Mouse (Mus musculus) thymus, adult 2 months (tissue): ENCODE results near the gene Stra6. TPM values are rescaled to one million over a fixed set of nuclear protein-coding genes. Genes with fewer than 3 reads are reported as not detected.
A peak's percentile ranks its signal among the peaks of the same experiment; 100 is the strongest.

Experiments
- DNase-seq: peaks from one replicate; pipeline ENCODE4 v3.0.0; 2021
- H3K27ac ChIP-seq: fragments of 200-500 bp; 2 replicates; pipeline ENCODE4 v1.5.1; 2012; ENCODE audit warnings: low read length, control low read depth; ENCODE audit not compliant: control insufficient read depth, insufficient read depth
- H3K27me3 ChIP-seq: fragments of 200-500 bp; 2 replicates; pipeline ENCODE4 v1.6.1; 2012; ENCODE audit warnings: mild to moderate bottlenecking, low read length, moderate library complexity, mixed read lengths; ENCODE audit not compliant: control insufficient read depth, insufficient read depth
- H3K36me3 ChIP-seq: fragments of 200-500 bp; 2 replicates; pipeline ENCODE4 v1.6.1; 2012; ENCODE audit warnings: mild to moderate bottlenecking, low read length, moderate library complexity; ENCODE audit not compliant: control insufficient read depth, insufficient read depth
- H3K4me1 ChIP-seq: fragments of 200-500 bp; replicated peaks from 2 replicates; pipeline ENCODE4 v1.6.1; 2012; ENCODE audit warnings: low read length; ENCODE audit not compliant: control insufficient read depth, insufficient read depth
- H3K4me3 ChIP-seq: fragments of 200-500 bp; 2 replicates; pipeline ENCODE4 v1.5.1; 2012; ENCODE audit warnings: mild to moderate bottlenecking, low read length, control low read depth, moderate library complexity; ENCODE audit not compliant: control insufficient read depth, insufficient read depth
- CTCF ChIP-seq: fragments of 200-500 bp; IDR thresholded peaks from 2 replicates; pipeline ENCODE4 v1.5.1; 2012; ENCODE audit warnings: mild to moderate bottlenecking, control low read depth, low read length, moderate library complexity, borderline replicate concordance; ENCODE audit not compliant: control insufficient read depth, poor library complexity, insufficient read depth; ENCODE audit errors: extremely low read depth
- POLR2A ChIP-seq: fragments of 200-500 bp; IDR thresholded peaks from 2 replicates; pipeline ENCODE4 v1.6.1; 2012; ENCODE audit warnings: mild to moderate bottlenecking, low read length, control low read depth, moderate library complexity; ENCODE audit not compliant: control insufficient read depth, poor library complexity, insufficient read depth; ENCODE audit errors: extremely low read depth
- WGBS: fragments of 180-500 bp; shearing (Covaris S2); methylation state at CpG from one replicate; pipeline ENCODE4 v1.1.7; 2018; 5-methylcytosine and 5-hydroxymethylcytosine counted together
- polyA plus RNA-seq: library from polyadenylated mRNA; depleted of rRNA; stranded (reverse); fragments of >200 nt; gene quantifications from 2 replicates; pipeline ENCODE4 v1.2.3, GENCODE M21; 2012

Gene Stra6
- polyA plus RNA-seq, 1 experiment: 6.1 TPM

- WGBS: 89% methylated on average over 4 of the region's 4 CpGs
- Histone ChIP-seq H3K36me3 (no peaks in the 10 kb centered on the region), H3K4me3 (no peak overlapping the region), H3K27ac (no peak overlapping the region), H3K27me3 (no peaks in the 10 kb centered on the region), H3K4me1 (no peaks in the 10 kb centered on the region)
- TF ChIP-seq POLR2A: no peak
- TF ChIP-seq CTCF: no peak
- DNase-seq: no peak
Measured at GRCm38 (mm10) chr9:58036961-58037360, 26.6 kb upstream of the Stra6 start.

GRCm38 (mm10) chr9:58038500-58039168 lies 25.0 kb upstream of the Stra6 start:
- H3K36me3 ChIP-seq: no peaks in the 10 kb centered on the region
- WGBS: 47% methylated on average over 19 of the region's 19 CpGs

GRCm38 (mm10) chr9:58040977-58041376 lies 22.6 kb upstream of the Stra6 start:
- TF ChIP-seq CTCF (no peak), POLR2A (no peak)
- H3K27me3 ChIP-seq: no peaks in the 10 kb centered on the region
- no peak overlapping the region for H3K27ac ChIP-seq
- WGBS: 86% methylated on average over 4 of the region's 4 CpGs
- H3K4me3 ChIP-seq: no peak overlapping the region
- no peaks in the 10 kb centered on the region for H3K36me3 ChIP-seq
- DNase-seq: no peak
- no peaks in the 10 kb centered on the region for H3K4me1 ChIP-seq

More at GRCm38 (mm10) chr9:58038500-58039168, 25.0 kb upstream of the Stra6 start:
- Histone ChIP-seq H3K27ac (no peak overlapping the region), H3K4me3 (no peak overlapping the region), H3K4me1 (no peaks in the 10 kb centered on the region), H3K27me3 (no peaks in the 10 kb centered on the region)
- DNase-seq: peak; percentile 59
- no peak for TF ChIP-seq POLR2A
- peak; percentile 92 for TF ChIP-seq CTCF

- Histone ChIP-seq H3K4me1 (no peaks in the 10 kb centered on the region), H3K27me3 (no peaks in the 10 kb centered on the region), H3K4me3 (no peak overlapping the region), H3K36me3 (no peaks in the 10 kb centered on the region), H3K27ac (no peak overlapping the region)
- no peak for DNase-seq
- TF ChIP-seq CTCF: no peak
- no peak for TF ChIP-seq POLR2A
- 82% methylated on average over 10 of the region's 10 CpGs for WGBS
Measured at GRCm38 (mm10) chr9:58042391-58042790, 21.2 kb upstream of the Stra6 start.

GRCm38 (mm10) chr9:58043496-58044017 lies 20.0 kb upstream of the Stra6 start:
- H3K4me1 ChIP-seq: no peaks in the 10 kb centered on the region
- TF ChIP-seq POLR2A: no peak
- TF ChIP-seq CTCF: no peak
- H3K27me3 ChIP-seq: no peaks in the 10 kb centered on the region
- WGBS: 93% methylated on average over 10 of the region's 10 CpGs
- no peak overlapping the region for H3K4me3 ChIP-seq
- DNase-seq: no peak
- H3K27ac ChIP-seq: no peak overlapping the region
- no peaks in the 10 kb centered on the region for H3K36me3 ChIP-seq

- H3K4me1 ChIP-seq: no peaks in the 10 kb centered on the region
- no peaks in the 10 kb centered on the region for H3K36me3 ChIP-seq
- TF ChIP-seq CTCF: no peak
- TF ChIP-seq POLR2A: no peak
- 83% methylated on average over 10 of the region's 10 CpGs for WGBS
- no peak overlapping the region for H3K4me3 ChIP-seq
- no peak overlapping the region for H3K27ac ChIP-seq
- DNase-seq: no peak
- H3K27me3 ChIP-seq: no peaks in the 10 kb centered on the region
Measured at GRCm38 (mm10) chr9:58044828-58045227, 18.8 kb upstream of the Stra6 start.
